Mouse (Mus musculus): ENCODE data around the gene Bnip2.

DNA sequence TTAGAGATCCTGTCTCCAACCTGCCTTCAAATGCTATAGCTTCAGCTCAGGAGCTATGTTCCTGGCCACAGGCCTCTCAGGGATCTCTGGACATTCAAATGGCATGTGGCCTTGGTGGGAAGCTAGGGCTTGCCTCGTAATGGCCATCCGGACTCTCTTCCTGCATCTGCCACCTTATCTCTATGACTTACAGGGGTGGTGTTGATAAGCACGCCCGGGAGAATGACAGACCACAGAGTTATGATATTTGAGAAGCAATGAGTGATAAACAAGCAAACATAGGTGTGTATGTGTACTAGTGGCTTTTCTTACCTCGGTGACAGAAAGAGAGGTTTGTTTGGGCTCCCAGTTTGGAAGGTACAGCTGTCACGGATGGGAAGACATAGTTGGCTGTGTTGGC lies 57.0 kb downstream of the Bnip2 start:
- no peak for TF ChIP-seq CTCF (conservative IDR thresholded peaks at IDR 0.05; ENCODE audit: low read length)
- TF ChIP-seq NANOG (IDR thresholded peaks at IDR 0.05; ENCODE audit: borderline replicate concordance, low read length) = no peak
- no peak for TF ChIP-seq POU5F1 (IDR thresholded peaks at IDR 0.05; ENCODE audit: borderline replicate concordance, low read length)
